Mouse (Mus musculus): ENCODE data around the gene Sohlh2. TPM values are rescaled to one million over a fixed set of nuclear protein-coding genes. Genes with fewer than 3 reads are reported as not detected.

Gene Sohlh2
- polyA plus RNA-seq, 1 experiment from 2014 or later, result not detected

DNA sequence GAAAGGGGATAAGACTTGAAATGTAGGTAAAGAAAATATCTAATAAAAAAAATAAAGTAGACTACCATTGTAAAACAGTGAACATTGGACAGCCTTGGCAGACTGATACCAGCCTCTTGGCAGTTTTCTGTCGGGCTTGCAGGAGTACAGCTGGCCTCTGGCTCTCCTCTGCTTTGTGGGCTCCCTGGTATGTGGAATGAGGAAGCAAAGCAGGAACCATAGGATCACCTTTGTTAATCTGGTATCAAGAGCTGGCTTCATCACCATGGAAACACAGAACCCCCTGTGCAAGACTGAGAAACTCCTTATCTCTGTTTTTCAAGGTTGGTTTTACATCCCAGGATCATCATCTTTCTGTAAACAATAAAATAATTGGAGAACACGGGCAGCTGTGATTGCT, 30.4 kb downstream of the Sohlh2 start:
- H3K9ac ChIP-seq, result no peak overlapping the region
- H3K36me3 ChIP-seq, result no peaks in the 10 kb centered on the region
- 15% methylated on average over 2 of the region's 2 CpGs for WGBS
- no peak overlapping the region for H3K4me3 ChIP-seq
- H3K9me3 ChIP-seq, result no peaks in the 10 kb centered on the region
- ATAC-seq (ENCODE audit: insufficient number of reproducible peaks, insufficient read depth, low FRiP score, low TSS enrichment), result no peak
- H3K27me3 ChIP-seq, result no peaks in the 10 kb centered on the region
- no peak overlapping the region for H3K27ac ChIP-seq
- no peak overlapping the region for H3K4me2 ChIP-seq (replicated peaks)
- peaks cover 11% of the 10 kb centered on the region; the same call in 1 of the 2 replicates for H3K4me1 ChIP-seq

DNA sequence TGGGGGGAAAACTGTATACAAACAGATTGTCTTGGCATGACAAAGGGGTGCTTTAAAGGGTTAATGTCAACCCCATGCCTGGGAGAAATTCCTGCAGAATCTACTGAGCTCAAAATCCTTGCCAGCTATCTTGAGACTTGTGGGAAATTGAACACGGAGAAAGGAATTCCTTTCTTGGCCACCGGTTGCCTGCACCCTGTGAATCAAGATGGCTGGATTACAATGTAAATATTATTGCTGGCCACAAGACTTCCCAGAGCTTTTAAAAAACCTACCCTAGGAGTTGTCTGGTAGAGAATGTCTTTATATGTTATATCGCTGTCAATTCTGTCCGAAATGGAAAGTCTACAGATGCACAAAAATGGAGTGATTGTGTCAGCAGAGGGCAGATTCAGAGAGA, 32.0 kb downstream of the Sohlh2 start:
- peak overlapping the region; percentile 74 for H3K27ac ChIP-seq
- 35% methylated on average over 4 of the region's 4 CpGs for WGBS
- H3K9me3 ChIP-seq, result no peaks in the 10 kb centered on the region
- peaks cover 7% of the 10 kb centered on the region; the same call in 1 of the 2 replicates for H3K4me1 ChIP-seq
- H3K36me3 ChIP-seq, result no peaks in the 10 kb centered on the region
- no peak overlapping the region for H3K4me2 ChIP-seq (replicated peaks)
- no peak overlapping the region for H3K4me3 ChIP-seq
- no peaks in the 10 kb centered on the region for H3K27me3 ChIP-seq
- ATAC-seq (ENCODE audit: insufficient number of reproducible peaks, insufficient read depth, low FRiP score, low TSS enrichment), result no peak
- no peak overlapping the region for H3K9ac ChIP-seq

DNA sequence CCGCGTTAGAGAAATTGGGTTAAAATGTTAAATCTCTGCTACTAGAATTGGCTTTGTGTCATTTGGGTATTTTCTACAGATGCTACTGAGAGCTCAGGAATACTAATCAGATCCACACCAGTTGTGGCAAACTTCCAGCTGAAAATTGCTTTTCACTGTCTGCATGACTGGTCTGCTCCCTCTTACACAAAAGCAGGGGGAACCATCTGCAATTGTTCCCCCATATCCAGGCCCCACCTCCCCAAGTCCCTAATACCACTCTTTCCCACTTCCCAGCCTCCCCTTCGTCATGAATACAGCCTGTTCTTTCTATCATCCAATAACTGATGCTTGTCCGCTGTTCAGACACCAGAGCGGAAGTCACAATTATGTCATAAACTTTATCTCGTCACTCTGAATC, 32.6 kb downstream of the Sohlh2 start:
- no peaks in the 10 kb centered on the region for H3K27me3 ChIP-seq
- ATAC-seq (ENCODE audit: insufficient number of reproducible peaks, insufficient read depth, low FRiP score, low TSS enrichment), result no peak
- H3K9me3 ChIP-seq, result no peaks in the 10 kb centered on the region
- no peaks in the 10 kb centered on the region for H3K36me3 ChIP-seq
- no peak overlapping the region for H3K4me2 ChIP-seq (replicated peaks)
- 70% methylated on average over 6 of the region's 6 CpGs for WGBS
- H3K4me3 ChIP-seq, result no peak overlapping the region
- peak overlapping the region; percentile 74 for H3K27ac ChIP-seq
- H3K4me1 ChIP-seq, result peaks cover 7% of the 10 kb centered on the region; the same call in 1 of the 2 replicates
- H3K9ac ChIP-seq, result no peak overlapping the region

DNA sequence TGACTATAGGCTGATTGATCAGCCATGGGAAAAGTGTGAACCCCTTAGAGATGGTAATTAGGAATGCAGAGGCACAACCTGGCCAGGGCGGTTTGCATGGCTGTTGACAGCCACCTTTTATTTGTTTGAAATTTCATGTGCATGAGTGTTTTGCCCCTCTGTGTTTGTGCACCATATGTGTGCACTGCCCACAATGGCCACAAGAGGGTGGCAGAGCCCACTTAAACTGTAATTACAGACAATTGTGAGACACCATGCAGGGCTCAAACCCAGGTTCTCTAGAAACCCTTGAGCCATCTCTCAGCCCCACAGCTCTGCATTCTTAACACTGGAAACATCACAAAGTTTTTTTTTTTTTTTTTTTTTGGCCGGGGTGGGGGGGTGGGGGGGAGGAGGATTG, 40.7 kb downstream of the Sohlh2 start:
- H3K27me3 ChIP-seq, result 0 out of 2 replicates have a peak, but pooled peaks cover 5% of the 10 kb centered on the region
- H3K9me3 ChIP-seq, result peaks cover 4% of the 10 kb centered on the region; the same call in 1 of the 2 replicates
- WGBS, result 75% methylated on average over 2 of the region's 2 CpGs
- no peak overlapping the region for H3K4me3 ChIP-seq
- peaks cover 4% of the 10 kb centered on the region; the same call in 1 of the 2 replicates for H3K4me1 ChIP-seq
- H3K4me2 ChIP-seq (replicated peaks), result no peak overlapping the region
- no peak overlapping the region for H3K9ac ChIP-seq
- no peak overlapping the region for H3K27ac ChIP-seq
- no peak for ATAC-seq (ENCODE audit: insufficient number of reproducible peaks, insufficient read depth, low FRiP score, low TSS enrichment)
- H3K36me3 ChIP-seq, result no peaks in the 10 kb centered on the region

DNA sequence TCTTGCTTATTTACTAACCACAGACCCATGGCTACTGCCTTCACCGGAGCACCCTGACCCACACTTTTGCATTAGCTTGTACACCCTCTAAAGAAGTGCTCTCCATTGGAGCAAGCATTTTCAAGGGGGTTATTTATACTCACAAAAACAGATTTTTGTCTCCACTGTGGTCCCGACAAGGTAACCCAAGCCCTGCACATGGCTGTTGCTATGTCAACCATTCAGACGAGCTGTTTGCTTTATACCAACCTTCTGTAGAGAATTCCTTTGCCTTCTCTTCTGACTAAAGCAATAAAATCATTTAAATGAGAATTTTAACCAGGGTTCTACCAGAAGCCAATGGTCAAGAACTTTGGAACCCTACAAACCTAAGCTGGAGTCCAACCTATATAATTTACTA, 42.0 kb downstream of the Sohlh2 start:
- Histone ChIP-seq H3K27me3 (0 out of 2 replicates have a peak, but pooled peaks cover 5% of the 10 kb centered on the region), H3K4me1 (peaks cover 4% of the 10 kb centered on the region; the same call in 1 of the 2 replicates), H3K27ac (no peak overlapping the region), H3K9me3 (peaks cover 4% of the 10 kb centered on the region; the same call in 1 of the 2 replicates), H3K4me3 (no peak overlapping the region), H3K9ac (no peak overlapping the region), H3K36me3 (no peaks in the 10 kb centered on the region), H3K4me2 (replicated peaks) (no peak overlapping the region)
- WGBS, result 71% methylated on average over 3 of the region's 3 CpGs
- ATAC-seq (ENCODE audit: insufficient number of reproducible peaks, insufficient read depth, low FRiP score, low TSS enrichment), result no peak

DNA sequence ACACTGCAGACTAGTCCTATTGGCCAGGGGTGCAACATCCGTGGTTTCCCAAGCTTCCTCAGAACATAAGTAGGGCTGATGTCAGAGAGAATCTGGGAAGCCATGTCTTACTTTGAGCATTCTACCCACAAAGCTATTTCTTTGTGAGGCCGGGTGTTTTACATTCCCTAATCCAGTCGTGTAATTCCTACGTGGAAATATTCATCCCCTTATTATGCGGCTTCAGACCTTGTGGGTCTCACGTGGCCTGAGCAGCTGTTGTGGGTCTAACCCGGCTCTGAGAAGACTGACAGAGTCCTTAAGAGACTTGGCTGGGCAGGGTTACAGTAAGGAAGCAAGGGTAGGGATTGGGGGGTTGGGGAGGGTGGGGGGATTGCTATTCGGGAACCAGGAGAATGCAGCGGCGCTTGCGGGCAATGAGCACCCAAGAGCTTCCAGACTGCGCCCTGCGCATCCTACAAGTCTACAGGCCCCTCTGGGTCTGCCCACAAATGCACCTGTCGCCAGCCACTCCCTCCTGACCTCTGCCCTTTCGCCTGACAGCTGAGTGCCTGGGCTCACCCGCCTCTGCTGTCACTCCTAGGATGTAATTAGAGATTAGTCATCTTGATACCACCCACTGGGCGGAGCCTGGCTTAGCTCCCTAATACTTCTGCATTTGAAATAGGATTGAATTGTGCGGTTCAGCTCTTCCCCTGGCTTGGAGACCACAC, 44.8 kb downstream of the Sohlh2 start:
- 0 out of 2 replicates have a peak, but pooled peaks cover 5% of the 10 kb centered on the region for H3K27me3 ChIP-seq
- H3K27ac ChIP-seq, result no peak overlapping the region
- no peaks in the 10 kb centered on the region for H3K9me3 ChIP-seq
- peak overlapping the region; percentile 37 for H3K4me2 ChIP-seq (replicated peaks)
- H3K4me3 ChIP-seq, result no peak overlapping the region
- no peak overlapping the region for H3K9ac ChIP-seq
- peak; percentile 82 for ATAC-seq (ENCODE audit: insufficient number of reproducible peaks, insufficient read depth, low FRiP score, low TSS enrichment)
- peaks cover 4% of the 10 kb centered on the region; the same call in 1 of the 2 replicates for H3K4me1 ChIP-seq
- 18% methylated on average over 17 of the region's 18 CpGs for WGBS
- H3K36me3 ChIP-seq, result no peaks in the 10 kb centered on the region

- H3K27ac ChIP-seq, result no peak overlapping the region
- H3K4me1 ChIP-seq, result peaks cover 4% of the 10 kb centered on the region; the same call in 1 of the 2 replicates
- ATAC-seq (ENCODE audit: insufficient number of reproducible peaks, insufficient read depth, low FRiP score, low TSS enrichment), result no peak
- H3K4me2 ChIP-seq (replicated peaks), result no peak overlapping the region
- no peaks in the 10 kb centered on the region for H3K36me3 ChIP-seq
- H3K9ac ChIP-seq, result no peak overlapping the region
- 26% methylated on average over 4 of the region's 4 CpGs for WGBS
- 0 out of 2 replicates have a peak, but pooled peaks cover 5% of the 10 kb centered on the region for H3K27me3 ChIP-seq
- H3K9me3 ChIP-seq, result no peaks in the 10 kb centered on the region
- H3K4me3 ChIP-seq, result no peak overlapping the region
Observed at GRCm38 (mm10) chr3:55227214-55227581, 45.4 kb downstream of the Sohlh2 start.

DNA sequence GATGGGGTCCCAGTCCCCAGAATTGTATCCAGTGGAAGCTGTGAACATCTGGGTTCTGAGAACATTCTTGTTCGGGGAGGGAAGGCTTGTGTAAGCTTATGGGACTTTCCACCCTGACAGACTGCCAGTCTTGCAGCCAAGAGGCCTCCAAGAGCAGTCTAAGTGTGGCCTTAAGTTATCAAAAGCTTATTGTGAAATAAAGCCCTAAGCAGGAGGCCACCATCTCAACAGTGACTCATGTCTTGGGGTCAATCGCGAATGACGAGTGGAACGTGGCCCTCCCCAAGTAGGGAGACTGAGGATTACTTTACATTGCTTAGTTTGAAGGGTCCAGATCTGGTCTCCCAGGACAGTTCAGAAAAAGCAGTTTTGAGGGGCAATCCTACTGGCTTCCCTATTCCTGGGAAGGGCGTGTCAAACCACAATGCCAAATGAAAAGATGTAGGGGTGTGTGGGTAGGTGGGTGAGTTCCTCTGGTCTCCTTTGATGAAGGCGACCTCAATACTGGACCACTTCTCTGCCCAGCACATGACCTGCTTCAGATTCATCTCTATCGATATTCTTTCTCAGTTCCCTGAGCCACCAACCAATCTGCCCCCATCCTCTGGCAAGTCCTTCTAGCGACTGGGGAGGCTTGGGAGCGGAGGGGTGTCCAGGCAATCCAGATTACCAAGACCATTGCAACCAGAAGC, 60.0 kb downstream of the Sohlh2 start, which contains the start of gene Dclk1:
Dclk1 (plus strand) TSS at position 635 of the 692 bp plus-strand sequence.
- no peaks in the 10 kb centered on the region for H3K27me3 ChIP-seq
- peak within 1 kb of the TSS; percentile 65 for H3K4me3 ChIP-seq
- peak within 1 kb of the TSS; percentile 65 for H3K9ac ChIP-seq
- WGBS, result 31% methylated on average over 10 of the region's 10 CpGs
- no peaks in the 10 kb centered on the region for H3K36me3 ChIP-seq
- H3K9me3 ChIP-seq, result no peaks in the 10 kb centered on the region
- H3K4me2 ChIP-seq (replicated peaks), result peak within 1 kb of the TSS; percentile 89
- no peak for ATAC-seq (ENCODE audit: insufficient number of reproducible peaks, insufficient read depth, low FRiP score, low TSS enrichment)
- H3K4me1 ChIP-seq, result peaks cover 10% of the 10 kb centered on the region
- H3K27ac ChIP-seq, result peak within 1 kb of the TSS; percentile 71

- H3K4me2 ChIP-seq (replicated peaks), result peak overlapping the region; percentile 89
- H3K4me1 ChIP-seq, result peaks cover 7% of the 10 kb centered on the region; the same call in 1 of the 2 replicates
- ATAC-seq (ENCODE audit: insufficient number of reproducible peaks, insufficient read depth, low FRiP score, low TSS enrichment), result peak; percentile 88
- under 1% methylated on average over 44 of the region's 45 CpGs for WGBS
- peaks cover 4% of the 10 kb centered on the region; the same call in 1 of the 2 replicates for H3K36me3 ChIP-seq
- H3K4me3 ChIP-seq, result peak overlapping the region; percentile 65
- H3K27ac ChIP-seq, result peak overlapping the region; percentile 71
- peak overlapping the region; percentile 65 for H3K9ac ChIP-seq
- H3K9me3 ChIP-seq, result no peaks in the 10 kb centered on the region
- no peaks in the 10 kb centered on the region for H3K27me3 ChIP-seq
Observed at GRCm38 (mm10) chr3:55242422-55243055, 60.7 kb downstream of the Sohlh2 start.

- Histone ChIP-seq H3K4me3 (peak overlapping the region; percentile 65), H3K4me1 (peaks cover 7% of the 10 kb centered on the region; the same call in 1 of the 2 replicates), H3K9me3 (no peaks in the 10 kb centered on the region), H3K27me3 (no peaks in the 10 kb centered on the region), H3K27ac (peak overlapping the region; percentile 71), H3K4me2 (replicated peaks) (peak overlapping the region; percentile 89), H3K9ac (peak overlapping the region; percentile 65), H3K36me3 (peaks cover 4% of the 10 kb centered on the region; the same call in 1 of the 2 replicates)
- 2% methylated on average over 8 of the region's 8 CpGs for WGBS
- no peak for ATAC-seq (ENCODE audit: insufficient number of reproducible peaks, insufficient read depth, low FRiP score, low TSS enrichment)
Observed at GRCm38 (mm10) chr3:55243056-55243471, 61.2 kb downstream of the Sohlh2 start.

DNA sequence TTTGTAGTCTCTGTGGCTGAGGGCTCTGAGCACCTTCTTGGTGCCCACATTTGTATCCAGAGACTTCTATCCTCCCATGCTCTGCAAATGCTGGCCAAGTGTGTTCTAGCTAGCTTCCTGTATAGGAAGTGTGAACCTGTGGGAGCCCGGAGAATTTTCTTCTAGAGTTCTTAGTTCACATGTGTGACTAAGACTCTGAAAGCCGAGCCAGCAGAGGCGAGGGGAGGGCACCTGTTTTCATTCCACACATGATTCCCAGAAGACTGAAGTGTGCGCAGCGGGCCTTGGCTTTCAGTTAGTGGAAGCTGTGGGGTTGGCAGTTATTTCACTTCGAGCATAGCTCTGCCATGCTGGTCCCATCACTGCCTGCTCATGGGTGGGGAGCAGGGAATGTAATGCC, 62.3 kb downstream of the Sohlh2 start:
- 0 out of 2 replicates have a peak overlapping the region, but pooled peaks have one; percentile 65 for H3K4me3 ChIP-seq
- no peaks in the 10 kb centered on the region for H3K27me3 ChIP-seq
- H3K9ac ChIP-seq, result no peak overlapping the region
- no peak overlapping the region for H3K27ac ChIP-seq
- 50% methylated on average over 6 of the region's 6 CpGs for WGBS
- peaks cover 7% of the 10 kb centered on the region; the same call in 1 of the 2 replicates for H3K4me1 ChIP-seq
- H3K36me3 ChIP-seq, result peaks cover 8% of the 10 kb centered on the region; the same call in 1 of the 2 replicates
- H3K4me2 ChIP-seq (replicated peaks), result peak overlapping the region; percentile 89
- H3K9me3 ChIP-seq, result no peaks in the 10 kb centered on the region
- no peak for ATAC-seq (ENCODE audit: insufficient number of reproducible peaks, insufficient read depth, low FRiP score, low TSS enrichment)
